Mouse (Mus musculus) liver, embryonic 11.5 days (tissue): ENCODE measurements at regions not wholly inside any gene's neighbourhood (a gene's known extent, or its start where the extent isn't known, plus 50 kb on each side); places are given as distances from the start of the nearest gene placed in this dataset.

Source experiments
- ATAC-seq: fragments of 200-750 bp; cut with Nextera tagmentation; replicated peaks from 2 replicates; pipeline ENCODE4 v1.8.0; 2017; ENCODE audit warnings: moderate number of reproducible peaks, mild to moderate bottlenecking, moderate TSS enrichment, moderate library complexity; ENCODE audit not compliant: low FRiP score
- DNase-seq: peaks from one replicate; pipeline ENCODE4 v3.0.0-alpha.2; 2017; ENCODE audit warnings: low spot score
- H3K27ac ChIP-seq: fragments of 300-500 bp; sonication (generic); 2 replicates; pipeline ENCODE4 v1.5.1; 2014; ENCODE audit warnings: mild to moderate bottlenecking, low read depth, low read length, control low read depth
- H3K27me3 ChIP-seq: fragments of 300-500 bp; sonication (generic); replicated peaks from 2 replicates; pipeline ENCODE4 v1.6.1; 2014; ENCODE audit warnings: low read length, mixed read lengths; ENCODE audit not compliant: control insufficient read depth, insufficient read depth
- H3K36me3 ChIP-seq: fragments of 300-500 bp; sonication (generic); 2 replicates; pipeline ENCODE4 v1.6.1; 2014; ENCODE audit warnings: mild to moderate bottlenecking, low read length, moderate library complexity, mixed read lengths; ENCODE audit not compliant: control insufficient read depth, insufficient read depth
- H3K4me1 ChIP-seq: fragments of 300-500 bp; sonication (generic); replicated peaks from 2 replicates; pipeline ENCODE4 v1.6.1; 2014; ENCODE audit warnings: low read length, mixed read lengths; ENCODE audit not compliant: control insufficient read depth, insufficient read depth
- H3K4me2 ChIP-seq: fragments of 300-500 bp; sonication (generic); 2 replicates; pipeline ENCODE4 v1.6.1; 2014; ENCODE audit warnings: mild to moderate bottlenecking, control low read depth, moderate library complexity
- H3K4me3 ChIP-seq: fragments of 300-500 bp; sonication (generic); 2 replicates; pipeline ENCODE4 v1.5.1; 2014; ENCODE audit warnings: low read depth, low read length, control low read depth
- H3K9ac ChIP-seq: fragments of 300-500 bp; sonication (generic); 2 replicates; pipeline ENCODE4 v1.6.1; 2014; ENCODE audit warnings: low read depth, low read length, control low read depth
- H3K9me3 ChIP-seq: fragments of 300-500 bp; sonication (generic); 2 replicates; pipeline ENCODE4 v1.6.1; 2016; ENCODE audit warnings: low read length, inconsistent platforms, mixed read lengths; ENCODE audit not compliant: control insufficient read depth
- WGBS: fragments of 180-500 bp; shearing (Covaris S2); extraction: QIAGEN DNeasy Blood & Tissue Kit; methylation state at CpG from one replicate; pipeline ENCODE4 v1.1.7; 2014; 5-methylcytosine and 5-hydroxymethylcytosine counted together

DNA sequence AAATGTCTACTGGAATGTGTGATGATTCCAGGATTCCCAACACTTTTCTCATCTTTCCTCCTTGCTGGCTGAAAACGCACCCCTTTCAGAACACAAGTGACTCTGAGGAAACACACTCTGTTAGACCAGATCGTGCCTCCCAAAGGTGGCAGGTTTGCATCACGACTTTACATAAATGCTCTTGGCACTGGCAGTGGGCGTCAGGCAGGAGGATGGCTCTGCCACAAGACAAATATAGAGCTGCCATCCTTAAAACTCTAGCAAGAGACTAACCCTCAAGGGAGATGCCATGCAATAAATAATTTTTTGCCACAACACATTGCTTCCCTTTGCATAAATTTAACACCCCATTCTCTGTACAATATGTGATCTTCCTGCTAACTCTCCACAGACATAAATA lies 2254.1 kb upstream of the Lrrc6 start:
- no peaks in the 10 kb centered on the region for H3K36me3 ChIP-seq
- no peak overlapping the region for H3K9ac ChIP-seq
- DNase-seq (no peak), ATAC-seq (no peak)
- H3K27me3 ChIP-seq, result no peaks in the 10 kb centered on the region
- no peak overlapping the region for H3K27ac ChIP-seq
- no peaks in the 10 kb centered on the region for H3K4me1 ChIP-seq
- no peak overlapping the region for H3K4me3 ChIP-seq
- 72% methylated on average over 4 of the region's 4 CpGs for WGBS
- no peak overlapping the region for H3K4me2 ChIP-seq
- no peaks in the 10 kb centered on the region for H3K9me3 ChIP-seq

DNA sequence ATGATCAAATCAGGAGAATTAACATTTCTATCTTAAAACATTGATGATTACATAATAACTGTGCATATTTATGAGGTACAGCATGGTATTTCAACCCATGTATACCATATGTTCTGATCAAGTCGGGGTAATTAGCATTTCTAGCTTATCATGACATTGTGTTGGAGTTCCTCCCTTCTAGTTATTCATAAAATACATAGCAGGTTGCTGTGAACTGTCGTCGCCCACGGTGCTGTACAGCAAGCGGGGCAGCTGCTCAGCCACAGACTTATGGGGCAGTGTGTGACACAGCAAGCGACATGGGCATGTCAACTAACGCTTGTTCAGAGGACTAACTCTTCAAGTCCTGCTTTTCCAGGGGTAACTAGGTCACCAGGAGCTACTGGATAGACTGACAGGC lies 2238.6 kb upstream of the Lrrc6 start:
- Histone ChIP-seq H3K36me3 (no peaks in the 10 kb centered on the region), H3K4me3 (no peak overlapping the region), H3K9ac (no peak overlapping the region), H3K27me3 (no peaks in the 10 kb centered on the region), H3K27ac (no peak overlapping the region), H3K9me3 (no peaks in the 10 kb centered on the region), H3K4me1 (no peaks in the 10 kb centered on the region), H3K4me2 (no peak overlapping the region)
- no peak for ATAC-seq
- WGBS, result 78% methylated on average over 7 of the region's 7 CpGs
- DNase-seq, result no peak

DNA sequence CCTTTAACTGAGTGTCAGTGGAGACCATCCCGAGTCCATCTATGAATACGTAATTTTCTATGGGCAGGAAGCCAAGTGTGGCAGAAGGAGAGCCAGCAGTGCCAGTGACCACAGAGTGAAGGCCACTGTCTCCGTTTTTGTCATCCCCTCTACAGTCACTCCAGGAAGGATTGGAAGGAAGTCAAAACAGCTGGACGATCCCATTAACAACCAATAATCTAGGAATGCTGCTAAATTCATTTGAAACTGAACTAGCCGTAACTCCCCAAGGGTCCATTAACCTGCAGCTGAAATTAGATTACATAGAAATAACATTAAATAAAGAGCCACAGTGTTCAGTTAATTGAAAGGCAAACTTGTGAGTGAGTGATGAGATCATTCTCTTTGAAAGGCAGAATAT lies 2220.5 kb upstream of the Lrrc6 start:
- no peak overlapping the region for H3K27ac ChIP-seq
- H3K36me3 ChIP-seq, result no peaks in the 10 kb centered on the region
- H3K4me1 ChIP-seq, result no peaks in the 10 kb centered on the region
- H3K27me3 ChIP-seq, result no peaks in the 10 kb centered on the region
- no peak for DNase-seq
- ATAC-seq, result no peak
- H3K9ac ChIP-seq, result no peak overlapping the region
- H3K9me3 ChIP-seq, result no peaks in the 10 kb centered on the region
- H3K4me2 ChIP-seq, result no peak overlapping the region
- no peak overlapping the region for H3K4me3 ChIP-seq
- 74% methylated on average over 5 of the region's 5 CpGs for WGBS

DNA sequence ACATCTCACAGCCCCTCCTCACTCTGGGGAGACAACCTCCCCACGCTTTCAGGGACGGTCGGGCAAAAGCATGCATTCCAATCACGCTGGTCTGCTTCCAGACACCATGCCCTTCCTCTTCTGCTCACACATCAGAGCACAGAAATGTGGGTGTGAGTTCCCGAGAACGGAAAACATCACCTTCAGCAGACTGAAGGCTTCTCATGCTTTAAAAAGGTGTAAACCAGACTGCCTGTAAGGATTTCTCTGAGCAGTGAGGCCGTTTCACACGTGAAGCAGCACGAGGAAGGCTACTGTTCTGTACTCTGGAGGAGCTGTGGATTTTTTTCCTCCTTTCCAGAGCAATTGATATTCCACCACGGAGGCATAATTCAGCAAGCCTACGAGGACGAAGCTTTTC lies 2218.8 kb upstream of the Lrrc6 start:
- ATAC-seq, result no peak
- no peak overlapping the region for H3K4me2 ChIP-seq
- no peaks in the 10 kb centered on the region for H3K27me3 ChIP-seq
- H3K4me1 ChIP-seq, result no peaks in the 10 kb centered on the region
- H3K27ac ChIP-seq, result no peak overlapping the region
- no peak overlapping the region for H3K9ac ChIP-seq
- 68% methylated on average over 12 of the region's 12 CpGs for WGBS
- no peak for DNase-seq
- no peaks in the 10 kb centered on the region for H3K9me3 ChIP-seq
- H3K4me3 ChIP-seq, result no peak overlapping the region
- no peaks in the 10 kb centered on the region for H3K36me3 ChIP-seq

DNA sequence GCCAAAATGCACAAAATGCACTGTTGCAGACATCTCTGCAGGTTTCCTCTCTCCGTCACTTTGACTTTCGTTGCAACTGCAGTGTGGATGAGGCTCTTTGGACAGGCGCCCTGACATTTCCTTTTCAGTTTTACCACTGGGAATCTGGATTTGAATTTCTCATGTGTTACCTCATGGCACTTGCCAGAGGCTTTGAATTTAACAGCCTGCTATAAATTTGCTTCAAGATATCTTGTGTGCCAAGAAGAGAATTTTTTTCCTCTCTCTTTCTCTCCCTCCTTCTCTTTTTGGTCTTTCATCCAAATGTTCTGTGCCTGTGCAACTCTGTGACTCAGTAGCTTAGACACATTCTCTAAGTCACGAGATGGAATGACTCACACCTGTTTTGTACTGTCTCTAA lies 2213.6 kb upstream of the Lrrc6 start:
- Histone ChIP-seq H3K4me2 (no peak overlapping the region), H3K27me3 (no peaks in the 10 kb centered on the region), H3K36me3 (no peaks in the 10 kb centered on the region), H3K4me3 (no peak overlapping the region), H3K4me1 (no peaks in the 10 kb centered on the region), H3K9ac (no peak overlapping the region), H3K27ac (no peak overlapping the region), H3K9me3 (no peaks in the 10 kb centered on the region)
- WGBS, result 82% methylated on average over 4 of the region's 4 CpGs
- no peak for ATAC-seq
- DNase-seq, result no peak

DNA sequence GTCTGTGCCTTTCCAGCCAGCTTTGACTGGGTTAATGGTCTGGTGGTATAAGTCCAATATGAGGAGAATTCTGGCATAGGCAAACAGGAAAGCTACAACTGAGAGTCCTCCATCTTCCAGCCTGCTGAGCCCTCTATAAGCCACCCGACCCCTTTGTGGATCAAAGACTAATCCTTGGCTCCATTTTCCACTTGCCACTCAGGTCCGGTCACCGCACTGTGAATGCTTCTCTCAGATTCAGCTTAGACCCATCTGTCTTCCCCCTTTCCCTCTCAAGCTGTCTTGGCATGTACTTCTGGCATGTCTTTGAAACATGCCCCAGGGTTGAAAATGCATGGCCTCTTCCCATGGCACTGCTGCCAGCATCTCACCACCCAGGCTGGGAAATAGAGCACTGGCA lies 2206.6 kb upstream of the Lrrc6 start:
- WGBS, result 81% methylated on average over 3 of the region's 3 CpGs
- Histone ChIP-seq H3K4me2 (no peak overlapping the region), H3K27ac (no peak overlapping the region), H3K4me1 (no peaks in the 10 kb centered on the region), H3K4me3 (no peak overlapping the region), H3K9me3 (no peaks in the 10 kb centered on the region), H3K36me3 (no peaks in the 10 kb centered on the region), H3K27me3 (no peaks in the 10 kb centered on the region), H3K9ac (no peak overlapping the region)
- ATAC-seq (no peak), DNase-seq (no peak)

DNA sequence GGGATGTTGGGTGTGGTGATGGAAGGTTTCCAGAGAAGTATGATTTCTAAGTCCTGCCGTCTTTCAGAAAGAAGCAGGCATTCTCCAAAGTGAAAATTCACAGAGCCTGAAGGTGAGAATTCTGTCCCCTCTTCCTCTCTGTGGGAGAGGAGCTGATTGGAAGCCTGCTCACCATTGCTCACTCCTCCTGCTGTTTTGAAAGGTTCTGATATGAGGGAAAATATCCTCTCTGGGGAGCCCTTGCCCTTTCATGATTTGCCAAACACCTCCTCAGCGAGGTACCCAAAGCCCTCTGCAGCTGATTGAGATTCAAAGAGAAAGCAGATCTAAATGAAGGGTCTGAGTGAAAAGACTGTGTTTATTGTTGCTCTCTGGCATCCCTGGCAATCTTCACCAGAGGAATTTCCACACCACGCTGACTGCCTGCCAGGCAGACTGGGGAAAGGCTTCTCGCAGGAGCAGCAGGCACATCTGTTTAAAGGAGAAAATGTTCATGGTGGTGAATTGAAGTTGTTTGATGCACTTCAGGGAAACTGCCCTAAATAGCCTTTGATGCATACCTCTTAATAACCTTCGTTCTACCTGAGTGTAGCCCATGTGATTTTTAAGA lies 2194.4 kb upstream of the Lrrc6 start:
- Histone ChIP-seq H3K4me3 (no peak overlapping the region), H3K9ac (no peak overlapping the region), H3K9me3 (no peaks in the 10 kb centered on the region), H3K36me3 (no peaks in the 10 kb centered on the region), H3K4me1 (no peaks in the 10 kb centered on the region), H3K4me2 (no peak overlapping the region), H3K27ac (no peak overlapping the region), H3K27me3 (no peaks in the 10 kb centered on the region)
- DNase-seq, result no peak
- WGBS, result 40% methylated on average over 5 of the region's 5 CpGs
- no peak for ATAC-seq

DNA sequence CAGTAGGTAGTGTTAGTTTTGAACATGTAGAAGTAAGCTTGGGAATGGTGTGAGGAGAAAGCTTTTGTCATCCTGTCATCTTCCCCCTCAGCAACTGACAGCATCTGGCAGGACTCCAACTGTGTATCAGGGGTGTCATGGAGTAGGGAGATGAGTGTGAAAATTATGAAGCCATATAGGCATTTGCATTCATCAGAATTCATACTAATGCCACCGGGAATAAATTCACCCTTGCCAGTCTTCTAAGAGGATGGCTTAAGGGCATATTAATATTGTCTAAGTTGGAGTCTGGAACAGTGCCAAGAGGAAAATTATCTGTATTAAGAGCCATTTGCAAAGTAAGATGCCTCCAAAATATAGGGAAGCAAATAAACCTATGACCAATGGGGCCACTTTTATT lies 2166.8 kb upstream of the Lrrc6 start:
- H3K9ac ChIP-seq, result no peak overlapping the region
- no peak overlapping the region for H3K4me3 ChIP-seq
- no peak overlapping the region for H3K27ac ChIP-seq
- DNase-seq, result no peak
- H3K36me3 ChIP-seq, result no peaks in the 10 kb centered on the region
- WGBS, result 84% methylated on average over 1 of the region's 1 CpGs
- ATAC-seq, result no peak
- no peak overlapping the region for H3K4me2 ChIP-seq
- H3K4me1 ChIP-seq, result no peaks in the 10 kb centered on the region
- no peaks in the 10 kb centered on the region for H3K27me3 ChIP-seq
- no peaks in the 10 kb centered on the region; the same call in 1 of the 2 replicates for H3K9me3 ChIP-seq

DNA sequence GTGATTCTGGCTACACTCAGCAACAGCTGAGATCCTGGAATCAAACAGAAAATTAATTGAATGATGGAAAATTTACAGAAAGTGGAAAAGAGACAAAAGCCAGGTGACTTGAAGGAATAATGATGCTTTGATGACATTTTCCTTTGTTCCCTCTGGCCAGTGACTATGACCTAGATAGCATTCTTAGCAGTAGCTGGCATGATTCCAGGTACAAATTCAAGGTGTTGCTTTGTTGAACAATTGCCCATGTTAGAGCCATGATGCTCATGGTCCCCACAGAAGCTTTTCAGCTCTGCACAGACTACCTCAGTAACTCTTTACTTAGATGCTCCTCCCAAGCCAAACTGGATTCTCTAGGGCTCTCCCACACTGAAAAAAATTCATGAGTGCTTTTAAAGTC lies 2164.6 kb upstream of the Lrrc6 start:
- no peak for DNase-seq

More for the DNA sequence above, 2164.6 kb upstream of the Lrrc6 start:
- no peak overlapping the region for H3K4me3 ChIP-seq
- H3K9ac ChIP-seq, result no peak overlapping the region
- ATAC-seq, result no peak
- no peaks in the 10 kb centered on the region for H3K4me1 ChIP-seq
- H3K4me2 ChIP-seq, result no peak overlapping the region
- H3K36me3 ChIP-seq, result no peaks in the 10 kb centered on the region
- no peak overlapping the region for H3K27ac ChIP-seq
- H3K9me3 ChIP-seq, result no peaks in the 10 kb centered on the region; the same call in 1 of the 2 replicates
- no peaks in the 10 kb centered on the region for H3K27me3 ChIP-seq
